Mouse (Mus musculus): Measurements from ENCODE around the gene Trir. TPM values are rescaled to one million over a fixed set of nuclear protein-coding genes. Genes with fewer than 3 reads are reported as not detected.
A peak's percentile ranks its signal among the peaks of the same experiment; 100 is the strongest.

Gene Trir
- polyA plus RNA-seq, 1 experiment from 2014 or later: 169 TPM

GRCm38 (mm10) chr8:85071041-85071440, 44.4 kb downstream of the Trir start:
- DNase-seq (ENCODE audit: low spot score) (no peak), ATAC-seq (no peak)
- Histone ChIP-seq H3K27ac (ENCODE audit: low read depth, low read length) (peak overlapping the region; percentile 87), H3K9ac (ENCODE audit: low read length) (peak overlapping the region; percentile 73; the same call in 1 of the 2 replicates), H3K4me2 (ENCODE audit: low read length) (peak overlapping the region; percentile 71), H3K4me3 (ENCODE audit: low read depth, low read length) (peak overlapping the region; percentile 79; the same call in 1 of the 2 replicates), H3K27me3 (replicated peaks; ENCODE audit: control insufficient read depth, insufficient read depth, low read length) (no peaks in the 10 kb centered on the region), H3K4me1 (ENCODE audit: control insufficient read depth, insufficient read depth, low read length) (peaks cover 7% of the 10 kb centered on the region), H3K9me3 (replicated peaks; ENCODE audit: control insufficient read depth, low read length) (no peaks in the 10 kb centered on the region), H3K36me3 (ENCODE audit: control insufficient read depth, insufficient read depth, low read length) (peaks cover 48% of the 10 kb centered on the region)
- WGBS: 86% methylated on average over 5 of the region's 5 CpGs

GRCm38 (mm10) chr8:85071514-85072281, 45.1 kb downstream of the Trir start, which contains the start of gene Dhps:
Dhps (plus strand) TSS chr8:85071757.
- H3K9me3 ChIP-seq (replicated peaks; ENCODE audit: control insufficient read depth, low read length): no peaks in the 10 kb centered on the region
- DNase-seq (ENCODE audit: low spot score): peak; percentile 96
- H3K27me3 ChIP-seq (replicated peaks; ENCODE audit: control insufficient read depth, insufficient read depth, low read length): no peaks in the 10 kb centered on the region
- H3K9ac ChIP-seq (ENCODE audit: low read length): peak within 1 kb of the TSS; percentile 73
- H3K27ac ChIP-seq (ENCODE audit: low read depth, low read length): peak within 1 kb of the TSS; percentile 87
- H3K4me1 ChIP-seq (ENCODE audit: control insufficient read depth, insufficient read depth, low read length): peaks cover 7% of the 10 kb centered on the region
- peak within 1 kb of the TSS; percentile 71 for H3K4me2 ChIP-seq (ENCODE audit: low read length)
- peak within 1 kb of the TSS; percentile 79 for H3K4me3 ChIP-seq (ENCODE audit: low read depth, low read length)
- WGBS: under 1% methylated on average over 68 of the region's 68 CpGs
- H3K36me3 ChIP-seq (ENCODE audit: control insufficient read depth, insufficient read depth, low read length): peaks cover 48% of the 10 kb centered on the region
- ATAC-seq: peak; percentile 93

GRCm38 (mm10) chr8:85072364-85072929, 45.8 kb downstream of the Trir start:
- peak overlapping the region; percentile 87 for H3K27ac ChIP-seq (ENCODE audit: low read depth, low read length)
- peak overlapping the region; percentile 79 for H3K4me3 ChIP-seq (ENCODE audit: low read depth, low read length)
- peaks cover 46% of the 10 kb centered on the region for H3K36me3 ChIP-seq (ENCODE audit: control insufficient read depth, insufficient read depth, low read length)
- H3K9ac ChIP-seq (ENCODE audit: low read length): peak overlapping the region; percentile 73
- WGBS: 45% methylated on average over 9 of the region's 9 CpGs
- peaks cover 7% of the 10 kb centered on the region for H3K4me1 ChIP-seq (ENCODE audit: control insufficient read depth, insufficient read depth, low read length)
- DNase-seq (ENCODE audit: low spot score) (no peak), ATAC-seq (peak; percentile 6; the same call in 1 of the 2 replicates)
- no peaks in the 10 kb centered on the region for H3K9me3 ChIP-seq (replicated peaks; ENCODE audit: control insufficient read depth, low read length)
- peak overlapping the region; percentile 71 for H3K4me2 ChIP-seq (ENCODE audit: low read length)
- no peaks in the 10 kb centered on the region for H3K27me3 ChIP-seq (replicated peaks; ENCODE audit: control insufficient read depth, insufficient read depth, low read length)

GRCm38 (mm10) chr8:85073041-85073612, 46.5 kb downstream of the Trir start:
- Histone ChIP-seq H3K4me1 (ENCODE audit: control insufficient read depth, insufficient read depth, low read length) (peaks cover 7% of the 10 kb centered on the region), H3K9me3 (replicated peaks; ENCODE audit: control insufficient read depth, low read length) (no peaks in the 10 kb centered on the region), H3K4me2 (ENCODE audit: low read length) (no peak overlapping the region), H3K9ac (ENCODE audit: low read length) (no peak overlapping the region), H3K27me3 (replicated peaks; ENCODE audit: control insufficient read depth, insufficient read depth, low read length) (no peaks in the 10 kb centered on the region), H3K27ac (ENCODE audit: low read depth, low read length) (no peak overlapping the region), H3K4me3 (ENCODE audit: low read depth, low read length) (no peak overlapping the region), H3K36me3 (ENCODE audit: control insufficient read depth, insufficient read depth, low read length) (peaks cover 48% of the 10 kb centered on the region)
- ATAC-seq (no peak), DNase-seq (ENCODE audit: low spot score) (no peak)
- WGBS: 91% methylated on average over 15 of the region's 15 CpGs

- Histone ChIP-seq H3K9me3 (replicated peaks; ENCODE audit: control insufficient read depth, low read length) (no peaks in the 10 kb centered on the region), H3K4me1 (ENCODE audit: control insufficient read depth, insufficient read depth, low read length) (peaks cover 7% of the 10 kb centered on the region), H3K4me2 (ENCODE audit: low read length) (no peak overlapping the region), H3K27ac (ENCODE audit: low read depth, low read length) (no peak overlapping the region), H3K9ac (ENCODE audit: low read length) (no peak overlapping the region), H3K36me3 (ENCODE audit: control insufficient read depth, insufficient read depth, low read length) (peaks cover 50% of the 10 kb centered on the region), H3K4me3 (ENCODE audit: low read depth, low read length) (no peak overlapping the region), H3K27me3 (replicated peaks; ENCODE audit: control insufficient read depth, insufficient read depth, low read length) (no peaks in the 10 kb centered on the region)
- no peak for DNase-seq (ENCODE audit: low spot score)
- WGBS: 92% methylated on average over 10 of the region's 10 CpGs
- ATAC-seq: no peak
Observed at GRCm38 (mm10) chr8:85074167-85074566, 47.5 kb downstream of the Trir start.

GRCm38 (mm10) chr8:85074617-85075016, 48.0 kb downstream of the Trir start:
- no peak for ATAC-seq
- no peak overlapping the region for H3K4me3 ChIP-seq (ENCODE audit: low read depth, low read length)
- no peak overlapping the region for H3K27ac ChIP-seq (ENCODE audit: low read depth, low read length)
- peaks cover 10% of the 10 kb centered on the region for H3K4me1 ChIP-seq (ENCODE audit: control insufficient read depth, insufficient read depth, low read length)
- H3K27me3 ChIP-seq (replicated peaks; ENCODE audit: control insufficient read depth, insufficient read depth, low read length): no peaks in the 10 kb centered on the region
- DNase-seq (ENCODE audit: low spot score): no peak
- peaks cover 50% of the 10 kb centered on the region for H3K36me3 ChIP-seq (ENCODE audit: control insufficient read depth, insufficient read depth, low read length)
- WGBS: 94% methylated on average over 10 of the region's 10 CpGs
- no peaks in the 10 kb centered on the region for H3K9me3 ChIP-seq (replicated peaks; ENCODE audit: control insufficient read depth, low read length)
- no peak overlapping the region for H3K9ac ChIP-seq (ENCODE audit: low read length)
- H3K4me2 ChIP-seq (ENCODE audit: low read length): no peak overlapping the region

- no peak overlapping the region for H3K27ac ChIP-seq (ENCODE audit: low read depth, low read length)
- no peak overlapping the region for H3K4me2 ChIP-seq (ENCODE audit: low read length)
- no peak for ATAC-seq
- H3K4me1 ChIP-seq (ENCODE audit: control insufficient read depth, insufficient read depth, low read length): peaks cover 11% of the 10 kb centered on the region
- no peaks in the 10 kb centered on the region for H3K9me3 ChIP-seq (replicated peaks; ENCODE audit: control insufficient read depth, low read length)
- H3K36me3 ChIP-seq (ENCODE audit: control insufficient read depth, insufficient read depth, low read length): peaks cover 50% of the 10 kb centered on the region
- no peaks in the 10 kb centered on the region for H3K27me3 ChIP-seq (replicated peaks; ENCODE audit: control insufficient read depth, insufficient read depth, low read length)
- no peak overlapping the region for H3K9ac ChIP-seq (ENCODE audit: low read length)
- 77% methylated on average over 9 of the region's 9 CpGs for WGBS
- DNase-seq (ENCODE audit: low spot score): no peak
- H3K4me3 ChIP-seq (ENCODE audit: low read depth, low read length): no peak overlapping the region
Observed at GRCm38 (mm10) chr8:85076001-85076400, 49.4 kb downstream of the Trir start.

GRCm38 (mm10) chr8:85076993-85077392, 50.4 kb downstream of the Trir start:
- Histone ChIP-seq H3K27me3 (replicated peaks; ENCODE audit: control insufficient read depth, insufficient read depth, low read length) (no peaks in the 10 kb centered on the region), H3K9me3 (replicated peaks; ENCODE audit: control insufficient read depth, low read length) (no peaks in the 10 kb centered on the region), H3K4me3 (ENCODE audit: low read depth, low read length) (no peak overlapping the region), H3K4me1 (ENCODE audit: control insufficient read depth, insufficient read depth, low read length) (peaks cover 14% of the 10 kb centered on the region), H3K27ac (ENCODE audit: low read depth, low read length) (no peak overlapping the region), H3K4me2 (ENCODE audit: low read length) (no peak overlapping the region), H3K36me3 (ENCODE audit: control insufficient read depth, insufficient read depth, low read length) (peaks cover 50% of the 10 kb centered on the region), H3K9ac (ENCODE audit: low read length) (no peak overlapping the region)
- WGBS: 3% methylated on average over 2 of the region's 2 CpGs
- ATAC-seq (peak; percentile 56), DNase-seq (ENCODE audit: low spot score) (peak; percentile 92)

Data from forebrain, embryonic 14.5 days (tissue).